Mouse (Mus musculus) cerebellum, postnatal 14 days (tissue): ENCODE results near the gene Sod3.

Experiments
- DNase-seq, 2 experiments: peaks; one replicate each; pipeline ENCODE4 v3.0.0; 2021; ENCODE audit warnings: mixed read lengths in 2 of 2

Sod3 gene

GRCm38 (mm10) chr5:52383748-52384147, 20.2 kb downstream of the Sod3 start:
- DNase-seq: no peak

- no peak for DNase-seq
These were observed 22.4 kb downstream of the Sod3 start for GRCm38 (mm10) chr5:52386016-52386415.

GRCm38 (mm10) chr5:52388092-52388749, 24.6 kb downstream of the Sod3 start:
- DNase-seq: no peak

- no peak for DNase-seq
These were observed 26.8 kb downstream of the Sod3 start for GRCm38 (mm10) chr5:52390381-52390780.

GRCm38 (mm10) chr5:52391471-52391870, 27.9 kb downstream of the Sod3 start:
- DNase-seq: no peak

- DNase-seq: no peak
These were observed 30.2 kb downstream of the Sod3 start for GRCm38 (mm10) chr5:52393756-52394155.

GRCm38 (mm10) chr5:52404373-52404772, 40.8 kb downstream of the Sod3 start:
- DNase-seq: no peak

GRCm38 (mm10) chr5:52408668-52409315, 45.2 kb downstream of the Sod3 start:
- DNase-seq: peak; percentile 72 to 78

- peak; percentile 26 to 32 for DNase-seq
These were observed 46.6 kb downstream of the Sod3 start for GRCm38 (mm10) chr5:52410197-52410596.

GRCm38 (mm10) chr5:52411567-52411966, 48.0 kb downstream of the Sod3 start:
- no peak for DNase-seq

- DNase-seq: no peak
These were observed 51.6 kb downstream of the Sod3 start for GRCm38 (mm10) chr5:52415193-52415592.

GRCm38 (mm10) chr5:52415917-52416316, 52.3 kb downstream of the Sod3 start:
- peak; percentile 51 to 52 for DNase-seq

- no peak for DNase-seq
These were observed 52.9 kb downstream of the Sod3 start for GRCm38 (mm10) chr5:52416485-52416884.
